Mouse (Mus musculus): ENCODE measurements around the gene Olfr1451. TPM values are rescaled to one million over a fixed set of nuclear protein-coding genes. Genes with fewer than 3 reads are reported as not detected.

Gene Olfr1451
- polyA plus RNA-seq (2012; rRNA removed; ENCODE audit: low replicate concordance), result not detected in 2 replicates

DNA sequence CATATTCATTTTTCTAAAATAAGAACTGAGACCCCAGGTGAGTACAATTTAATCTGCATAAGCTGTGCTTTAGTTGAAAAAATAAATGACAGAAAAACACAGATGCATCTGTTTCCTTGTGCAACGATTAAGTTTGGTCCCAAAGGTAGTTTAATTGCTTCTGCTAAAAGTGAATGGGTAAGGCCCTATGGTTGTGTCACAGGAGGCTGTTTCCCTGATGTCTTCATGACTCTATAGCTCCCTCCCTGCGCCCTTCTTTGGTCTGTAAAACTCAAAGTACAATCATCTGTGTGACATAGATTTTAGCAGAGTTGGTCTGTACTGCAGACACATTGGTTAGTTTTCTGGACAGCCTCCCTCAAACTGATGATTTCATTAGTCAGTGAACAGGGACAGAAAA is at the start of gene Olfr1451:
Olfr1451 (plus strand) TSS at position 301 of the 400 bp plus-strand sequence.

DNA sequence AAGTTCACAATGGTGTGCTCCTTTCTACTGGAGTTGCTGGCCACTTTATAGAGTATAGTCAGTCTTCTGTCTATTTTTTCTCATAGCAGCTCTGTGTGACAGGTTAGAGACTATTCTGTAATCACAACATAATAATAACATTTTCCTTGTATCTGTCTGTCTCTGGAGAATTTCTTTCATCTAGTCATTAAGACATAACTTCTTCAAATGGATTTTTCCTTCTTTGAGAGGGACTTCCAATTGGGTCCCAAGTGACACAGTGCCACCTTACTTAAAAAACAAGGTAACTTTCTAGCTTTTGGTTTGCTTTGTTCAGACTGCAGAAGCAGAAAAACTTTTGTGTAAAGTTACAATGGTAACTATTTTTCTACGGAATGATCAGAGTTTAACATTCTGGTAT is 44.9 kb upstream of the Olfr1451 start, which contains the start of gene Olfr1450:
Olfr1450 (plus strand) TSS at position 301 of the 400 bp plus-strand sequence.

DNA sequence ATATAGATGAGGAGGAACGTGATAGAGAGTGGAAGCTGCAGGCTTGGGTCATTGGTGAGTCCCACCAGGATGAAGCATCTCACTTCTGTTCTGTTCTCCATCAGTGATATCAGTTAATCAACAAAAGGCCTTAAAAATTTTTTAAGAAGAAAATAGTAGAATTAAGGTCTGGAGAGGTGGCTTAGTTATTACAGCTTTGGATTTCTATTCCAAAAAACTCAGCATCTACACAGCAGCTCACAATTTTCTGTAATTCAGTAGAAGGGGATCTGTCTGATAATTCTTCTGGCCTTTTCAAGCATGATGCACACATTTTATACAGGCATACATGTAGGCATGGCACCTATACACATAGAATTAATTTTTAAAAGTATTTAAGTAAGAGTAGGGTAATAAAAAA is 33.4 kb downstream of the Olfr1451 start, which contains the start of gene Olfr1453:
Olfr1453 (minus strand) TSS at position 101 of the 400 bp plus-strand sequence.

Other genes starting within 250 kb of the Olfr1451 start
- 0.25 TPM in 1 of 2 replicates, not detected in the other for gene Cntf, start 229.4 kb upstream of the Olfr1451 start, polyA plus RNA-seq (2012; rRNA removed; ENCODE audit: low replicate concordance)
- gene Zfp91, start 198.9 kb upstream of the Olfr1451 start, polyA plus RNA-seq (2012; rRNA removed; ENCODE audit: low replicate concordance), result 4.9 and 5.7 TPM in 2 replicates
- gene Lpxn, start 198.8 kb upstream of the Olfr1451 start, polyA plus RNA-seq (2012; rRNA removed; ENCODE audit: low replicate concordance), result 1.9 and 2.6 TPM in 2 replicates
- gene Gm5244, start 148.3 kb upstream of the Olfr1451 start, polyA plus RNA-seq (2012; rRNA removed; ENCODE audit: low replicate concordance), result not detected in 2 replicates
- gene Olfr1444, start 137.7 kb upstream of the Olfr1451 start, polyA plus RNA-seq (2012; rRNA removed; ENCODE audit: low replicate concordance), result not detected in 2 replicates
- gene Olfr1445, start 111.2 kb upstream of the Olfr1451 start, polyA plus RNA-seq (2012; rRNA removed; ENCODE audit: low replicate concordance), result not detected in 2 replicates
- not detected in 2 replicates for gene Olfr1446, start 101.5 kb upstream of the Olfr1451 start, polyA plus RNA-seq (2012; rRNA removed; ENCODE audit: low replicate concordance)
- not detected in 2 replicates for gene Olfr1447, start 91.3 kb upstream of the Olfr1451 start, polyA plus RNA-seq (2012; rRNA removed; ENCODE audit: low replicate concordance)
- not detected in 2 replicates for gene Olfr1448, start 70.6 kb upstream of the Olfr1451 start, polyA plus RNA-seq (2012; rRNA removed; ENCODE audit: low replicate concordance)
- gene Olfr1449, start 64.2 kb upstream of the Olfr1451 start, polyA plus RNA-seq (2012; rRNA removed; ENCODE audit: low replicate concordance), result not detected in 2 replicates
- gene Olfr1450, start 44.8 kb upstream of the Olfr1451 start, polyA plus RNA-seq (2012; rRNA removed; ENCODE audit: low replicate concordance), result not detected in 2 replicates
- gene Olfr1453, start 33.3 kb downstream of the Olfr1451 start, polyA plus RNA-seq (2012; rRNA removed; ENCODE audit: low replicate concordance), result not detected in 2 replicates
- gene Olfr1454, start 65.6 kb downstream of the Olfr1451 start, polyA plus RNA-seq (2012; rRNA removed; ENCODE audit: low replicate concordance), result not detected in 2 replicates
- gene Olfr1457, start 102.9 kb downstream of the Olfr1451 start, polyA plus RNA-seq (2012; rRNA removed; ENCODE audit: low replicate concordance), result not detected in 2 replicates
- gene Olfr1458, start 111.8 kb downstream of the Olfr1451 start, polyA plus RNA-seq (2012; rRNA removed; ENCODE audit: low replicate concordance), result not detected in 2 replicates
- gene Olfr1459, start 154.5 kb downstream of the Olfr1451 start, polyA plus RNA-seq (2012; rRNA removed; ENCODE audit: low replicate concordance), result not detected in 2 replicates
- gene Olfr1461, start 168.0 kb downstream of the Olfr1451 start, polyA plus RNA-seq (2012; rRNA removed; ENCODE audit: low replicate concordance), result not detected in 2 replicates
- gene Olfr1462, start 190.7 kb downstream of the Olfr1451 start, polyA plus RNA-seq (2012; rRNA removed; ENCODE audit: low replicate concordance), result not detected in 2 replicates
- gene Olfr1463, start 236.3 kb downstream of the Olfr1451 start, polyA plus RNA-seq (2012; rRNA removed; ENCODE audit: low replicate concordance), result not detected in 2 replicates